Mouse (Mus musculus) hindbrain, embryonic 11.5 days (tissue): Measurements from ENCODE around the gene Cd81. TPM values are rescaled to one million over a fixed set of nuclear protein-coding genes. Genes with fewer than 3 reads are reported as not detected.

Experiments used
- ATAC-seq: fragments of 200-750 bp; cut with Nextera tagmentation; 2 replicates; pipeline ENCODE4 v1.8.0; 2017; ENCODE audit warnings: mild to moderate bottlenecking, moderate TSS enrichment, moderate library complexity; ENCODE audit not compliant: low FRiP score
- DNase-seq: peaks from one replicate; pipeline ENCODE4 v3.0.0-alpha.2; 2015; ENCODE audit warnings: low spot score
- H3K27ac ChIP-seq: fragments of 300-500 bp; sonication (generic); 2 replicates; pipeline ENCODE4 v1.5.1; 2014; ENCODE audit warnings: mild to moderate bottlenecking, low read depth, low read length
- H3K27me3 ChIP-seq: fragments of 300-500 bp; sonication (generic); 2 replicates; pipeline ENCODE4 v1.6.1; 2014; ENCODE audit warnings: mild to moderate bottlenecking, low read length, moderate library complexity, mixed read lengths; ENCODE audit not compliant: control insufficient read depth, insufficient read depth
- H3K36me3 ChIP-seq: fragments of 300-500 bp; sonication (generic); 2 replicates; pipeline ENCODE4 v1.6.1; 2014; ENCODE audit warnings: mild to moderate bottlenecking, low read length, moderate library complexity, mixed read lengths; ENCODE audit not compliant: control insufficient read depth, insufficient read depth
- H3K4me1 ChIP-seq: fragments of 300-500 bp; sonication (generic); replicated peaks from 2 replicates; pipeline ENCODE4 v1.6.1; 2014; ENCODE audit warnings: low read length, mixed read lengths; ENCODE audit not compliant: control insufficient read depth, insufficient read depth
- H3K4me2 ChIP-seq: fragments of 300-500 bp; sonication (generic); replicated peaks from 2 replicates; pipeline ENCODE4 v1.6.1; 2014; ENCODE audit warnings: mild to moderate bottlenecking, low read depth, low read length
- H3K4me3 ChIP-seq: fragments of 300-500 bp; sonication (generic); 2 replicates; pipeline ENCODE4 v1.5.1; 2014; ENCODE audit warnings: low read depth, low read length
- H3K9ac ChIP-seq: fragments of 300-500 bp; sonication (generic); 2 replicates; pipeline ENCODE4 v1.6.1; 2014; ENCODE audit warnings: low read depth, low read length
- H3K9me3 ChIP-seq: fragments of 300-500 bp; sonication (generic); 2 replicates; pipeline ENCODE4 v1.6.1; 2016; ENCODE audit warnings: low read length; ENCODE audit not compliant: control insufficient read depth
- WGBS: fragments of 180-500 bp; shearing (Covaris S2); extraction: QIAGEN DNeasy Blood & Tissue Kit; methylation state at CpG from one replicate; pipeline ENCODE4 v1.1.7; 2014; 5-methylcytosine and 5-hydroxymethylcytosine counted together
- polyA plus RNA-seq: library from polyadenylated mRNA; unstranded; fragments of >200 nt; fragmentation: Nextera tagmentation; extraction: Ambion mirVana; gene quantifications from 2 replicates; pipeline ENCODE4 v1.2.1, GENCODE M21; 2014

Cd81 gene
- polyA plus RNA-seq, 1 experiment from 2014 or later, result 264 TPM

DNA sequence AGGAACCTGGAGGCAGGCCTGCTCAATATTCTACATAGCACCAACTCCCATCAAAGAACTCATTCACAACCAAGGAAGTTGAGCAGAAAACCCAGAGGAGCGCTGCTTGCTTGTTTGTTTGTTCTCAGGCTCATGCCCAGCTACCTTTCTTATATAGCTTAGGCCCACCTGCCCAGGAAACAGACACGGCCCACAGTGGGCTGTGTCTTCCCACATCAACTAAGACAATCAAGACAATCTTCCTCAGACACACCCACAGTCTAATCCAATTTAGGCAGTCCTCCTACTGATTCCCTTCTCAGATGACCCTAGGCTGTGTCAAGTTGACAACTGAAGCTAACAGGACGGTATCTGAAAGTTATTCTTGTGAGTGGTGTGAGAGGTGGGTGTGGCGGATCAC is 53.5 kb downstream of the Cd81 start, which contains the start of gene Kcnq1:
Gene Kcnq1 (plus strand): TSS at position 301 of the 400 bp plus-strand sequence.
- Histone ChIP-seq H3K27ac (no peak within 1 kb of the TSS), H3K9me3 (no peaks in the 10 kb centered on the region), H3K4me2 (peak within 1 kb of the TSS; percentile 44), H3K27me3 (peaks cover 34% of the 10 kb centered on the region), H3K9ac (0 out of 2 replicates have a peak within 1 kb of the TSS, but pooled peaks have one; percentile 7), H3K4me3 (peak within 1 kb of the TSS; percentile 24), H3K36me3 (no peaks in the 10 kb centered on the region), H3K4me1 (0 out of 2 replicates have a peak, but pooled peaks cover 2% of the 10 kb centered on the region)
- no peak for ATAC-seq
- DNase-seq, result no peak
- WGBS, result 79% methylated on average over 4 of the region's 4 CpGs

DNA sequence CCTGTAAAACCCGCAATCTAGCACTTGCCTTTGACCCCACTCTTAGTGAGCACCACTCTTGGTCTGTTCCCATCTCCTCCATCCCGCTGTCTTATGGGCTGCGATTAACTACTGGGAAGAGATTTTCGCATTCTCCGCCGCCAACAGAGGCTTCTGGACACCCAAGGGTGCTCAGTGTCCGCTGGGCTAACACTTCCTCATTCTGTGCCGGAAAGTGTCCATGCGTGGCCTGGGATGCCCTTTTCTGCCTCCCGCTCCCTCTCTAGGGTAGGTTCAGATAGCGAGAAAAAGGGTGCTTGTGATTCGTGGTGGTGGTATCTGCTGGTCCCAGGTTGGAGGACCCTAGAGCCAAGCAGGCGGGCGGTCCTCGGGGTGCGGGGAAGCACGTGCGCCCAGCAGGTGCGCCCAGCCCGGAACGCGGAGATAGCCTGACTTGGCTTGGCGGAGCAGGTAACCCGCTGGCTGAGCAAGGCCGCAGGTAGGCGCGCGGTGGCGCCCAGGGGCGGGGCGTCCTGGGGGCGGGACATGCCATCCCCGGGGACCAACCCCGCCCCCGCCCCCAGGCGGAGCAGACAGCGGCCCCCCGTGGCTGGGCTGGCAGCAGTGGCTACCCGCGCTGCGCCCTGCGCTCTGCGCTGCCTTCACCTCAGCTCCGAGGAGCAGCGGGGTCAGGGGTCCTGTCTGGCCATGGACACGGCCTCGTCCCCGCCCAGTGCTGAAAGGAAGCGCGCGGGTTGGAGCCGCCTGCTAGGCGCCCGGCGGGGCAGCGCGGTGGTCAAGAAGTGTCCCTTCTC is 54.3 kb downstream of the Cd81 start:
- H3K9me3 ChIP-seq, result no peaks in the 10 kb centered on the region
- peak overlapping the region; percentile 24 for H3K4me3 ChIP-seq
- DNase-seq, result no peak
- 0 out of 2 replicates have a peak, but pooled peaks cover 2% of the 10 kb centered on the region for H3K4me1 ChIP-seq
- H3K4me2 ChIP-seq, result peak overlapping the region; percentile 44
- H3K9ac ChIP-seq, result 0 out of 2 replicates have a peak overlapping the region, but pooled peaks have one; percentile 7
- ATAC-seq, result no peak
- WGBS, result 8% methylated on average over 50 of the region's 57 CpGs
- no peak overlapping the region for H3K27ac ChIP-seq
- H3K36me3 ChIP-seq, result no peaks in the 10 kb centered on the region
- peaks cover 34% of the 10 kb centered on the region for H3K27me3 ChIP-seq

DNA sequence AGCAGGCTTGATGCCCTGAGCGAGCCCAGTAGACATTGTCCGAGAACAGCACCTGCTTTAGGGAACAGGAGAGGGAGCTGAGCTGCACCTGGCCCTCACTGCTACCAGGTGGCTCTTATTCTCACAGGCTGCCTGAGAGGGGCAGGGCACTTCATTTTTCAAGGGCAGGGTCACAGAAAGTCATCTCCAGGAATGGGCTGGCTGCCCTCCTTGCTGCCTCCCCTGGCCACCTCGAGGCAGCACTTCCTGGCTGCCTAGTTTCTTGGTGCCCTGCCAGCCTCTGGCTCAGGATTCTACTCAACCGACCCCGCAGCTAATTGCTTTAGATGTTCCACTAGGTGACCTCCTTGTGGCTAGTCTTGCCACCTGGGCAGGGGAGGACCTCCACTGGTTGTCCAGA is 55.7 kb downstream of the Cd81 start:
- ATAC-seq (no peak), DNase-seq (no peak)
- H3K36me3 ChIP-seq, result no peaks in the 10 kb centered on the region
- H3K4me3 ChIP-seq, result no peak overlapping the region
- WGBS, result 52% methylated on average over 5 of the region's 5 CpGs
- peaks cover 34% of the 10 kb centered on the region for H3K27me3 ChIP-seq
- no peak overlapping the region for H3K9ac ChIP-seq
- no peak overlapping the region for H3K27ac ChIP-seq
- H3K4me2 ChIP-seq, result no peak overlapping the region
- H3K9me3 ChIP-seq, result no peaks in the 10 kb centered on the region
- 0 out of 2 replicates have a peak, but pooled peaks cover 2% of the 10 kb centered on the region for H3K4me1 ChIP-seq

GRCm38 (mm10) chr7:143108996-143109660 is 56.6 kb downstream of the Cd81 start:
- H3K27me3 ChIP-seq, result peaks cover 34% of the 10 kb centered on the region
- ATAC-seq (no peak), DNase-seq (no peak)
- 0 out of 2 replicates have a peak, but pooled peaks cover 2% of the 10 kb centered on the region for H3K4me1 ChIP-seq
- no peak overlapping the region for H3K9ac ChIP-seq
- no peak overlapping the region for H3K4me3 ChIP-seq
- no peak overlapping the region for H3K4me2 ChIP-seq
- H3K27ac ChIP-seq, result no peak overlapping the region
- no peaks in the 10 kb centered on the region for H3K9me3 ChIP-seq
- H3K36me3 ChIP-seq, result no peaks in the 10 kb centered on the region
- 39% methylated on average over 3 of the region's 3 CpGs for WGBS

DNA sequence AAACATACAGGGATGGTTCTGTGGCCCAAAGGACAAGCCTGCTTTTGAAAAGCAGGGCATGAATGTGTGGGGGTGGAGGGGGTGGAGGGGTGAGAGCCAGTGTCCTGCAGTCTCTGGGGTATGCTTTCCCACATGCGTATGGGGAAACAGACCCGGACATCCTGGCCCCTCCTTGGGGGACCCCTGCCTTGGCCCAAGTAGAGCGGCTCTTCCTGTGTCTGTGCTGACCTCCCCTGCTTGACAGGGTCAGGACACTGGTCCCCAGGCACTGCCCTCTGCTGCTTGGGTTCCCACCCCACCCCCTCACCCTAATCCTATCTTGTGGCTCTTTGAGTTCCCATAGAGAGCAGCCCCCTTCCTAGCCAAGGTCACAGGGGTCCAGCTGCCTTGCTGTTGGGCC is 57.2 kb downstream of the Cd81 start:
- DNase-seq (no peak), ATAC-seq (no peak)
- no peaks in the 10 kb centered on the region for H3K36me3 ChIP-seq
- no peaks in the 10 kb centered on the region for H3K9me3 ChIP-seq
- 0 out of 2 replicates have a peak, but pooled peaks cover 2% of the 10 kb centered on the region for H3K4me1 ChIP-seq
- no peak overlapping the region for H3K4me3 ChIP-seq
- 60% methylated on average over 3 of the region's 3 CpGs for WGBS
- no peak overlapping the region for H3K27ac ChIP-seq
- H3K27me3 ChIP-seq, result peaks cover 34% of the 10 kb centered on the region
- no peak overlapping the region for H3K4me2 ChIP-seq
- H3K9ac ChIP-seq, result no peak overlapping the region

DNA sequence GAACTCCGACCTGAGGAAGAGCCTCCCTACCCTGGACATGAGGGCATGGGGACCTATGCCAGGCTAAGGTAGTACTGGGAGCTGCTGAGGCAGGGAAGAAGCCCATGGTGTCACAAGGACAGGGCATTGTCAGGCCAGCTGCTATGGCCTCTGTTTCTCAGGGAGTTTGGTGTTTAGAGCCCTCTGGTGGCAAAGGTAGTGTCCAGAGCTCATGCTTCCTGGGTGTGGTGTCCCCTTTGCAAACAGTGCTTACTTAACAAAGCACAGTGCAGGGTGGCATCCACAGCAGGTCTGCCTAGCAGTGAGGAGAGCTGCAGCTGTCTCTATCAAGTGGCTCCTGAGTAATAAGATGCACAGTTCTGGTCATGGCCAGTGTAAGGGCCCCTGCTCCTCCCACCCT is 58.3 kb downstream of the Cd81 start:
- DNase-seq (no peak), ATAC-seq (no peak)
- Histone ChIP-seq H3K9me3 (no peaks in the 10 kb centered on the region), H3K36me3 (no peaks in the 10 kb centered on the region), H3K4me1 (0 out of 2 replicates have a peak, but pooled peaks cover 2% of the 10 kb centered on the region), H3K27me3 (peaks cover 29% of the 10 kb centered on the region), H3K27ac (no peak overlapping the region), H3K4me2 (no peak overlapping the region), H3K4me3 (no peak overlapping the region), H3K9ac (no peak overlapping the region)
- 55% methylated on average over 1 of the region's 1 CpGs for WGBS

DNA sequence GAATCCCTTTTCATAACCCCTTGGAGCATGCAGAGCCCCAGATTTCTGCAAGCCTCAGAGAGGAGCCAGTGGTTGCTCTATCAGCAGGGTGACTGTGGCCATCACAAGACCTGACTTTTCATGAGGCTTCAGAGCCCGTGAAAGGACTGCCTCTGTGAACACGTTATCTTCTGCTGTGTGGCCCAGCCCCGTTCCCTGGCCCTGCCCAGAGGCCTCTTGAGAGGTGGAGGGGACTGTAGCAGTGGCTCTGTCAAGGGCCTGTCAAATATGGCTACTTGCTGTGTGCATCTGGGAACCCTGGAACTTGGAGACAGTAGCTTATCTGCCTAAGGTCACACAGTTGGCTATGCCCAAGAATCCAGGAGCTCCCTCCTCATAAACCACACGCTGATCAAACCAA is 59.2 kb downstream of the Cd81 start:
- H3K4me3 ChIP-seq, result no peak overlapping the region
- peaks cover 20% of the 10 kb centered on the region for H3K27me3 ChIP-seq
- DNase-seq (no peak), ATAC-seq (no peak)
- no peaks in the 10 kb centered on the region for H3K36me3 ChIP-seq
- no peak overlapping the region for H3K4me2 ChIP-seq
- no peak overlapping the region for H3K27ac ChIP-seq
- H3K9ac ChIP-seq, result no peak overlapping the region
- H3K9me3 ChIP-seq, result no peaks in the 10 kb centered on the region
- WGBS, result 71% methylated on average over 4 of the region's 4 CpGs
- 0 out of 2 replicates have a peak, but pooled peaks cover 2% of the 10 kb centered on the region for H3K4me1 ChIP-seq

GRCm38 (mm10) chr7:143112395-143112794 is 59.9 kb downstream of the Cd81 start:
- Histone ChIP-seq H3K36me3 (no peaks in the 10 kb centered on the region), H3K4me2 (no peak overlapping the region), H3K9ac (no peak overlapping the region), H3K9me3 (no peaks in the 10 kb centered on the region), H3K4me1 (no peaks in the 10 kb centered on the region), H3K27ac (no peak overlapping the region), H3K27me3 (peaks cover 13% of the 10 kb centered on the region), H3K4me3 (no peak overlapping the region)
- 41% methylated on average over 1 of the region's 1 CpGs for WGBS
- no peak for ATAC-seq
- DNase-seq, result no peak
